Mouse (Mus musculus): Measurements from ENCODE around the gene Npb. TPM values are rescaled to one million over a fixed set of nuclear protein-coding genes. Genes with fewer than 3 reads are reported as not detected.

Gene Npb
- polyA plus RNA-seq, 1 experiment from 2014 or later: not detected

GRCm38 (mm10) chr11:120628601-120629340 is 20.5 kb downstream of the Npb start:
- Histone ChIP-seq H3K27me3 (replicated peaks; ENCODE audit: control insufficient read depth, insufficient read depth, low read length) (no peaks in the 10 kb centered on the region), H3K4me2 (ENCODE audit: low read length) (no peak overlapping the region), H3K9ac (replicated peaks; ENCODE audit: low read depth, low read length) (no peak overlapping the region), H3K27ac (ENCODE audit: low read length) (no peak overlapping the region), H3K36me3 (ENCODE audit: control insufficient read depth, insufficient read depth) (peaks cover 6% of the 10 kb centered on the region; the same call in 1 of the 2 replicates), H3K4me1 (replicated peaks; ENCODE audit: control insufficient read depth, insufficient read depth, low read length) (peaks cover 39% of the 10 kb centered on the region), H3K4me3 (replicated peaks; ENCODE audit: low read length) (no peak overlapping the region), H3K9me3 (ENCODE audit: control insufficient read depth, low read length) (no peaks in the 10 kb centered on the region)
- no peak for ATAC-seq
- 94% methylated on average over 23 of the region's 23 CpGs for WGBS

- Histone ChIP-seq H3K27me3 (replicated peaks; ENCODE audit: control insufficient read depth, insufficient read depth, low read length) (no peaks in the 10 kb centered on the region), H3K4me2 (ENCODE audit: low read length) (no peak overlapping the region), H3K9me3 (ENCODE audit: control insufficient read depth, low read length) (no peaks in the 10 kb centered on the region), H3K4me1 (replicated peaks; ENCODE audit: control insufficient read depth, insufficient read depth, low read length) (peaks cover 37% of the 10 kb centered on the region), H3K27ac (ENCODE audit: low read length) (no peak overlapping the region), H3K4me3 (replicated peaks; ENCODE audit: low read length) (no peak overlapping the region), H3K36me3 (ENCODE audit: control insufficient read depth, insufficient read depth) (peaks cover 6% of the 10 kb centered on the region; the same call in 1 of the 2 replicates), H3K9ac (replicated peaks; ENCODE audit: low read depth, low read length) (no peak overlapping the region)
- no peak for ATAC-seq
- WGBS: 64% methylated on average over 23 of the region's 23 CpGs
Observed at GRCm38 (mm10) chr11:120629341-120629730, 21.1 kb downstream of the Npb start.

- H3K36me3 ChIP-seq (ENCODE audit: control insufficient read depth, insufficient read depth): peaks cover 6% of the 10 kb centered on the region; the same call in 1 of the 2 replicates
- H3K27me3 ChIP-seq (replicated peaks; ENCODE audit: control insufficient read depth, insufficient read depth, low read length): no peaks in the 10 kb centered on the region
- H3K27ac ChIP-seq (ENCODE audit: low read length): no peak overlapping the region
- H3K4me2 ChIP-seq (ENCODE audit: low read length): no peak overlapping the region
- no peak overlapping the region for H3K4me3 ChIP-seq (replicated peaks; ENCODE audit: low read length)
- no peak for ATAC-seq
- whole genome bisulfite sequencing: 39% methylated on average over 7 of the region's 7 CpGs
- H3K4me1 ChIP-seq (replicated peaks; ENCODE audit: control insufficient read depth, insufficient read depth, low read length): peaks cover 37% of the 10 kb centered on the region
- H3K9me3 ChIP-seq (ENCODE audit: control insufficient read depth, low read length): no peaks in the 10 kb centered on the region
- no peak overlapping the region for H3K9ac ChIP-seq (replicated peaks; ENCODE audit: low read depth, low read length)
Observed at GRCm38 (mm10) chr11:120629911-120630310, 21.6 kb downstream of the Npb start.

- H3K4me3 ChIP-seq (replicated peaks; ENCODE audit: low read length): no peak overlapping the region
- 0 out of 2 replicates have a peak overlapping the region, but pooled peaks have one; percentile 2 for H3K9ac ChIP-seq (replicated peaks; ENCODE audit: low read depth, low read length)
- H3K4me2 ChIP-seq (ENCODE audit: low read length): no peak overlapping the region
Observed at GRCm38 (mm10) chr11:120630401-120630871, 22.2 kb downstream of the Npb start.

GRCm38 (mm10) chr11:120630881-120631725 is 22.8 kb downstream of the Npb start:
- Histone ChIP-seq H3K36me3 (ENCODE audit: control insufficient read depth, insufficient read depth) (peaks cover 6% of the 10 kb centered on the region; the same call in 1 of the 2 replicates), H3K4me1 (replicated peaks; ENCODE audit: control insufficient read depth, insufficient read depth, low read length) (peaks cover 31% of the 10 kb centered on the region), H3K27me3 (replicated peaks; ENCODE audit: control insufficient read depth, insufficient read depth, low read length) (no peaks in the 10 kb centered on the region), H3K4me3 (replicated peaks; ENCODE audit: low read length) (no peak overlapping the region), H3K9me3 (ENCODE audit: control insufficient read depth, low read length) (no peaks in the 10 kb centered on the region), H3K4me2 (ENCODE audit: low read length) (no peak overlapping the region), H3K9ac (replicated peaks; ENCODE audit: low read depth, low read length) (no peak overlapping the region), H3K27ac (ENCODE audit: low read length) (no peak overlapping the region)
- WGBS: 43% methylated on average over 7 of the region's 7 CpGs
- ATAC-seq: no peak

More at GRCm38 (mm10) chr11:120630401-120630871, 22.2 kb downstream of the Npb start:
- ATAC-seq: no peak
- H3K27me3 ChIP-seq (replicated peaks; ENCODE audit: control insufficient read depth, insufficient read depth, low read length): no peaks in the 10 kb centered on the region
- WGBS: 30% methylated on average over 5 of the region's 5 CpGs
- no peaks in the 10 kb centered on the region for H3K9me3 ChIP-seq (ENCODE audit: control insufficient read depth, low read length)
- peaks cover 6% of the 10 kb centered on the region; the same call in 1 of the 2 replicates for H3K36me3 ChIP-seq (ENCODE audit: control insufficient read depth, insufficient read depth)
- no peak overlapping the region for H3K27ac ChIP-seq (ENCODE audit: low read length)
- peaks cover 32% of the 10 kb centered on the region for H3K4me1 ChIP-seq (replicated peaks; ENCODE audit: control insufficient read depth, insufficient read depth, low read length)

- 63% methylated on average over 4 of the region's 4 CpGs for WGBS
- H3K27ac ChIP-seq (ENCODE audit: low read length): no peak overlapping the region
- H3K36me3 ChIP-seq (ENCODE audit: control insufficient read depth, insufficient read depth): peaks cover 6% of the 10 kb centered on the region; the same call in 1 of the 2 replicates
- H3K4me2 ChIP-seq (ENCODE audit: low read length): peak overlapping the region; percentile 61
- peaks cover 31% of the 10 kb centered on the region for H3K4me1 ChIP-seq (replicated peaks; ENCODE audit: control insufficient read depth, insufficient read depth, low read length)
- H3K9me3 ChIP-seq (ENCODE audit: control insufficient read depth, low read length): no peaks in the 10 kb centered on the region
- peak overlapping the region; percentile 84 for H3K4me3 ChIP-seq (replicated peaks; ENCODE audit: low read length)
- peak overlapping the region; percentile 85 for H3K9ac ChIP-seq (replicated peaks; ENCODE audit: low read depth, low read length)
- H3K27me3 ChIP-seq (replicated peaks; ENCODE audit: control insufficient read depth, insufficient read depth, low read length): no peaks in the 10 kb centered on the region
- no peak for ATAC-seq
Observed at GRCm38 (mm10) chr11:120631726-120632448, 23.6 kb downstream of the Npb start.

GRCm38 (mm10) chr11:120632559-120633519 is 24.6 kb downstream of the Npb start:
- WGBS: under 1% methylated on average over 99 of the region's 116 CpGs
- H3K36me3 ChIP-seq (ENCODE audit: control insufficient read depth, insufficient read depth): peaks cover 6% of the 10 kb centered on the region; the same call in 1 of the 2 replicates
- no peaks in the 10 kb centered on the region for H3K9me3 ChIP-seq (ENCODE audit: control insufficient read depth, low read length)
- peak overlapping the region; percentile 84 for H3K4me3 ChIP-seq (replicated peaks; ENCODE audit: low read length)
- H3K27ac ChIP-seq (ENCODE audit: low read length): peak overlapping the region; percentile 79
- no peaks in the 10 kb centered on the region for H3K27me3 ChIP-seq (replicated peaks; ENCODE audit: control insufficient read depth, insufficient read depth, low read length)
- ATAC-seq: peak; percentile 85
- peaks cover 31% of the 10 kb centered on the region for H3K4me1 ChIP-seq (replicated peaks; ENCODE audit: control insufficient read depth, insufficient read depth, low read length)
- H3K9ac ChIP-seq (replicated peaks; ENCODE audit: low read depth, low read length): peak overlapping the region; percentile 85
- peak overlapping the region; percentile 61 for H3K4me2 ChIP-seq (ENCODE audit: low read length)
